Mouse (Mus musculus): ENCODE measurements around the gene Dcpp3. TPM values are rescaled to one million over a fixed set of nuclear protein-coding genes. Genes with fewer than 3 reads are reported as not detected.
"Not testable (repeated sequence)": the region's sequence is repeated elsewhere in the genome, so short reads cannot be mapped to it uniquely, and the experiment has no call there.

The Dcpp3 gene
- not detected for total RNA-seq (2021)
- long read RNA-seq, experiment 1 = 0 reads
- long read RNA-seq, experiment 2 = 0 reads

DNA sequence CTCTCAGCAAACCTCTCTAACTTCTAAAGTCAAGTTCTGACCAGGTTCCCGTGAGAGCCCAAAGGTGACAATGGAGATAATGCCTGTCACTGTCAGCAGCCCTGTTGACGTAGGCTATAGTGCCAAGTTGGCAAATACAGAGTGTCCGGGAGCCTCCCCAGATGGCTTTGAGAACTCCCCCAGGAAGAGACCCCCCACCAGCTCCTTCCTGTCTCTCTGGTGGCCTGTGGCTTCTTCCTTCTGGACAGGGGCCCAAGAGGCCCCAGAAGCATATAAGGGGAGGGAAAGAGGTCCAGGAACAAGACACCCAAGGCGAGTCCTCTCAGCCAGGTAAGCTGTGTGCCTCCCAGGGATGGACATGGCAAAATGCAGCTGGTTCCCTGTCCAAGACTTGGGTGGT is at the start of gene Dcpp3:
Gene Dcpp3, plus strand, starts transcription at position 301 of the 400 bp plus-strand sequence.
- not testable (repeated sequence) for DNase-seq (ENCODE audit: low spot score in 2 of 2)

DNA sequence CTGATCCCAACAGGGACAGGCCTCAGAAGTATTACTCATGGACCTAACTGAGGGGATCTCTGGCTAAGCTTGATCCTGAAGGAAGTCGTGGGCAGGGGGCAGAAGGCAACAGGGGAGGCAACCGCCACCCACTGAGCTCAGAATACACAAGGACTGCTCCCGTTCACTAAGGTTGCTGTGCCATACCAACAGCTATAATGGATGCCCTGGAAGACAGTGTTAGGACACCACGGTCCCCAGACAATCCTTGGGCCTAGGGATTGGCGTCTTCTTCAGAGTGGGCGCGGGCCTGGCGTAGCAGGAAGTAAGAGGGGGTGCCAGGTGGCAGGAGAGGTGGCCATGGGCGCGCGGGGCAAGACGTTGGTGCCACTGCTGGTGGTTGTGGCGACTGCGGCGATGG is 49.5 kb upstream of the Dcpp3 start, which contains the start of gene Prss21:
Gene Prss21, plus strand, starts transcription at position 301 of the 400 bp plus-strand sequence.
- no peak for DNase-seq (ENCODE audit: low spot score in 2 of 2)

DNA sequence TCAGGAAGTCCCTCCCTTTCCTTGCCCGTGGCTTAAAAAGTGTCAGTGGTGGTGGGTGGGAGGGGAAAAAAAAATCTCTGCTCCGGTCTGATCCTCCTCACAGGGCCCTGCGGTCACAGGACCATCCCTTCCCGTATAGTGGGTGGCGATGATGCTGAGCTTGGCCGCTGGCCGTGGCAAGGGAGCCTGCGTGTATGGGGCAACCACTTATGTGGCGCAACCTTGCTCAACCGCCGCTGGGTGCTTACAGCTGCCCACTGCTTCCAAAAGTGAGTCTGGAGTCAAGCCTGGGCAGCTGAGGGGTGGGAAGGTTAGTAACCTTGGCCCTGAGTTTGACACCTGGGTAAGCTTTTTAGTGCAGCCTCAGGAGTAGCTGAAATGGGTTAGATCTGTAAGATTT is 48.7 kb upstream of the Dcpp3 start:
- no peak for DNase-seq (ENCODE audit: low spot score in 2 of 2)

DNA sequence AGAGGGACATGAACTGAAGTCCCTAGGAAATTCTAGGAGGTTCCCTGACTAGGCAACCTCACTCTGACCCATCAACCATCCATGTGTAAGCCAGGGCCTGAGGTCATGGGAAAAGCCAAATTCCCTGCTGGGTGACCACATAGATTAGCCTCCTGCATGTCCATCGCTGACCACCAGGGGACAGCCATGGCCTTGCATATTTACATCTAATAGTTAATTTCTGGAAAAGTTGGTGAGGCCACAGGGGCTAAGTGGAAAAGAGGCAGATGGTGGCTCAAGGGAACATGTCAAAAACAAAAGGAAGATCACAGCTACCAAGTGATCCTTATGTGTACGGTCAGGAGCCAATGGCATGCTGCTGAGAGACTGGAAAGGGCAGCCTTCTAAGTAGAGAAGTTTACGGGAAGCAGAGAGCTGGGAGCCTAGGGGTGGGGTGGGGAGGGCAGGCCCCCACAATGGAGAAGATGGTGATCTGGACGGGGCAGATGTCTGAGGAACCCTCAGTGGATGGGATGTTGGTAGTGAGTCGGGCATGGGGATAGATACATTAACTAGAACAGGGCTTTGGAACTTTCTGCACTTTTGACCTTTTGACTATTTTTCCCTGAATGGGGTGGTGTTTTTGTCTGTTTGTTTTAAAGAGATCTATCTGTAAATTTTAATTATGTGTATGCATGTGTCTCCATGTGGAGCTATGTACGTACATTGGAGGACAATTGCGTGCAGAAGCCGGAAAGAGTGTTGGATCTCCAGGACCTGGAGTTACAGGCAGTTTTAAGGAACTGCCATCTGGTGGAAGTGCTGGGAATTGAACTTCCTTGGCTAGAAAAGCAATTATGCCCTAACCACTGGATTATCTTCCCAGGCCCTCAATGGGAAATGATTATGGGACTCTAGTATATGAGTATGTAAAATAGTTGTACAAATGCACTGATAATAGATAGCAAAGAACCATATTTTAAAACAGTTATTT is 43.1 kb upstream of the Dcpp3 start:
- DNase-seq (ENCODE audit: low spot score in 2 of 2) = peak; percentile 30 to 42

DNA sequence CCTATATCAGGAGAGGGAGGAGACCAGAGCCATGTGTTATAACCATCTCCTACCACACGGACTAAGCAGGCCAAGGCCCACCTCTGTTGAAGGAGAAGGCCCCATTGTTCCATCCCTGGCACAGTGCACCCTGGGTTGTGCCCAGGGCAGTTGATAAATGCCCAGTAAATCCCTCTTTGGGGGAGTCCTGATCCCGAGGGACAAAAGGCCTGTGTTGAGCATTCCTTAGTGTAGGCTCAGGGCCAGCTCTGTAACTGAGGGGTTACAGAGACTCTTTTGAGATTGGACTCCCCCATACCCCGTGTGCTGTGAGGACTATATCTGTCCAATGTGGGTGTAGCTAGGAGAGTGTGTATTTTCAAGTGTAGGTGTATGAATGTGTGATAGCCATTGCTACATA is 40.5 kb upstream of the Dcpp3 start:
- DNase-seq (ENCODE audit: low spot score in 2 of 2) = no peak

DNA sequence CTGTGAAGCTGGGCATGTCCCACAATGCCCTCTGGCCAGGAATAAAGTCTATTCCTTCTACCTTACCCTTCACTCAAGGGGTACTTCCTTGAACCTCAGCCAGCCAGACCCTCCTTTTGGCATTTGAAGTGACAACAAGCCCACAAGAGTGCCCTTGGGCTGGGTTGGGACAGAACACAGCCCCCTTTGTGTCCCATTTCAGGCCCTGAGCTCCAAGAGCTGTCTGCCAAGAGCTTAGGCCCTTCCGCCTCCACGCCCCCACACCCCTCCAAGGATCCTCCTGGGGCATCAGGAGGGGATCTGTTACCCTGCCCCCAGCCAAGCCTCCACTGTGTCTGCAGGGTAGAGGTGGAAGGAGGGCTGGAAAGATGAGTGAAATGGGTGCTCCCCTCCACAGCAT is 40.1 kb upstream of the Dcpp3 start:
- DNase-seq (ENCODE audit: low spot score in 2 of 2) = no peak

GRCm38 (mm10) chr17:23880576-23880975 is 36.7 kb upstream of the Dcpp3 start, which contains the start of the genes Dcpp1 and Dcpp2:
Dcpp1 (plus strand) TSS chr17:23880876.
Dcpp2 (plus strand) TSS chr17:23880880.
- DNase-seq (ENCODE audit: low spot score in 2 of 2) = not testable (repeated sequence)

- peak; percentile 83 to 84 for DNase-seq (ENCODE audit: low spot score in 2 of 2)
These were observed 7.3 kb downstream of the Dcpp3 start for GRCm38 (mm10) chr17:23924531-23925007.

- DNase-seq (ENCODE audit: low spot score in 2 of 2) = peak; percentile 41 to 44
These were observed 7.8 kb downstream of the Dcpp3 start for GRCm38 (mm10) chr17:23925090-23925493.

- DNase-seq (ENCODE audit: low spot score in 2 of 2) = no peak
These were observed 13.9 kb downstream of the Dcpp3 start for GRCm38 (mm10) chr17:23931157-23931556.

DNA sequence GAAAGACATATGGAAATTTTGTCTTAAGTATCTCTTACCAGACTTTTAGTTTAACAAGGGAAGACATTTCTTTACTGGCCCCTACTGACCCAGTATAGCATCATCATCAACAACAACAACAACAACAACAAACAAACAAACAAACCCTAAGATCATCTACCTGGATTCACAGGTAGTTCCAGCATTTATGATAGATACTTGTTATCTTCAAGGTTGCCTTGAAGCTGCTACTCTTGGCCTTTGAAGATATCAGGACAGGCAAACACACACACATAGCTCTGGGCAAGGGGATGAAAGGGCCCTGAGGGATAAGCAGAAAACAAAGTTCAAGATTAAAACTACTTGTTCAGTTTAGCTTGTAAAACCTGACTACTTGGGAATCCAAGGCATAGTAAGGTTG is 24.1 kb downstream of the Dcpp3 start, which contains the start of gene Sbp:
Gene Sbp, plus strand, starts transcription at position 301 of the 400 bp plus-strand sequence.
- no peak for DNase-seq (ENCODE audit: low spot score in 2 of 2)

DNA sequence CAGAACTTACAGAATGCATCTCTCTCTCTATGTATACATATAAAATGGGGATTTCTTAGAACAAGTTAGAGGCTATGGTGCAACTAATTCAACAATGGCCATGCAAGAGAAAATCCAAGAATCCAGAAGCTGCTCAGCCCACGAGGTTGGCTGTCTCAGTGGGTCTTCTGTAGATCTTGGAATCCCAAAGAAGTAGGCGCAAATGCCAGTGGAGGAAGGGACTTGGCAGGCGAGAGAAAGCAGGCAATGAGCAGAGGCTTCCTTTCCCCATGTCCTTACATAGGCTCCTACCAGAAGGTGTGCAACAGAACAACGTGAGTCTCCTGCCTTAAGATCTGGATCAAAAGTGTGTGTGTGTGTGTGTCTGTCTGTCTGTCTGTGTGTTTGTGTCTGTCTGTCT is 30.2 kb downstream of the Dcpp3 start:
- DNase-seq (ENCODE audit: low spot score in 2 of 2) = not testable (repeated sequence)

DNA sequence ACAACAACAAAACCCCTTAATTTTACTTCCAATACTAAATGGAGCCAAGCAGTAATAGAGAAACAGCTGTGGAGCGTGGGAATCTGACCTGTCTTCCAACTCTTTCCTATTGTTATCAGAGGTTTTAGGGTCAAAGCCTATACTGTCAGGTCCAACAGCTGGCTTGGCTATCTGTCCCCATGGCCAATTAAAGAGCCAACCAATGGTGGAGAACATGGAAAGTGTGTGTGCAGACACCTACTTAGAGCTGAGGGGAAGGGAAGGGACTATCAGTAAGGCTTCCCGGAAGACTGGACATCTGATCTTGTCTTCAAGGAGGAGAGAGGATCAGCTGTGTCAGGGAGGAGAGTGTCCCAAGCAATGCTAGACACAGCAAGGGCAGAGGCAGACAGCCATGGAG is 31.8 kb downstream of the Dcpp3 start:
- no peak for DNase-seq (ENCODE audit: low spot score in 2 of 2)

GRCm38 (mm10) chr17:23950828-23951227 is 33.6 kb downstream of the Dcpp3 start:
- DNase-seq (ENCODE audit: low spot score in 2 of 2) = not testable (repeated sequence)

GRCm38 (mm10) chr17:23955174-23955573 is 37.9 kb downstream of the Dcpp3 start, which contains the start of gene Sbpl:
Sbpl (minus strand) TSS chr17:23955274.
- DNase-seq (ENCODE audit: low spot score in 2 of 2) = no peak

GRCm38 (mm10) chr17:23960084-23960738 is 43.0 kb downstream of the Dcpp3 start:
- DNase-seq (ENCODE audit: low spot score in 2 of 2) = peak; percentile 69 to 71

- no peak for DNase-seq (ENCODE audit: low spot score in 2 of 2)
These were observed 44.4 kb downstream of the Dcpp3 start for GRCm38 (mm10) chr17:23961573-23962122.

DNA sequence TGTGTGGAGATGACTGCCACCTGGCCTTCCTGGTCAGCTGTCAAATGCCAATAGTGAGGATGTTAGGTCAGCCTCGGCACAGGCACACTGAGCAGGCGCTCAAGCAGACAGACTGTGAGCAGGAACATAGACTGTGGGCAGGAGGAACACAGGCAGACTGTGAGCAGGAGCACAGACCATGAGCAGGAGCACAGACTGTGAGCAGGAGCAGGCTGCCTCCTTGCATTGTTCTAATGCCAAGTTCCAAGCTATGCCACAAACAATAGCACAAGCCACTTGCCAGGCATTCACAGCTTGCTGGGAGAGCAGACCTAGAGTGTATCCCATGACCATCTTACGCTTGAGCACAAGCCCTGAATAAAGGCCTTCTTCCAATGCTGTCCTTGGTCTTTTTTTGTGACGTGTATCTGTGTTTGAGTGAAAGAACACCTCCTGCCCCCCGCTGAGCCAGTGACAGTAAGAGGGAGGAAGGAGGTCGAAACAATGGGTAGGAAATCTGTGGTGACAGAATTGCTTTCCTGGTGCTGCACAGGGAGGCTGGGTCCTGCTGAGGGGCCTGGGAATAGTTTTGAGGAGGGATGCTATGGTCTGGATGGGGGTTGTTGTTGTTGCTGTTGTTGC is 48.7 kb downstream of the Dcpp3 start:
- DNase-seq (ENCODE audit: low spot score in 2 of 2) = no peak

DNA sequence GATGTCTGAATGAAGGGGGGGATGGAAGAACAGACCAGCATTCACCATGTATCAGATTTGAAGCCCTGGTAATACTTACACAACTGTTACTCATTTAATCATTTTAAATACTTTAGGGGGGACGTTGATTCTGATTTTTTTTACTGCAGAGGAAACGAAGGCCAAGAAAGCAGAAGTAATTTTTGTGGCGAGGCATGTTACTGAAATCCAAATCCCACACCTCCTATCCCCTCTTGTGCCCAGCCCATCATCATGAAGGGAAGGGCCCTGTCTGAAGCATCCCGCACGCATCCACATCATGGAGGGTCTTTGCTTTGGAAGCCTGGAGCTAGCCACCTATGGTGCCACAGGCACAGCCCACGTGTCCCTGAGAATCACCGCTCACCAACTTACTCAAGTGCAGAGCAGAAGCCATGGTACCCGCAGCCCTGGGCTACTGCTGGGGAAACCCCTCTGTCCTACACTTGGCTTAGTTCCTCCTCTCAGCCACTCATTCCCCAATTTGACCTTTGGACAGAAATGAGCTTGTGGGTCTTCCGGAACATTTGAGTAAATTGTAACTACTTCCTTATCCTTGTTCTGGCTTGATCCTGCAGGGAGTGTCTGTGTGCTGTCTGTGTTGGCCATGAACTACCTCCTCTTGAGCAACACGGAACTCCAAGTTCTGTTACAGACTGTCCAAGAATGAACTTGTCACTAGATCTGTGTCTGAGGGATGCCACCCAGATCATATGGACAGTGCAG is 49.6 kb downstream of the Dcpp3 start:
- no peak for DNase-seq (ENCODE audit: low spot score in 2 of 2)

DNA sequence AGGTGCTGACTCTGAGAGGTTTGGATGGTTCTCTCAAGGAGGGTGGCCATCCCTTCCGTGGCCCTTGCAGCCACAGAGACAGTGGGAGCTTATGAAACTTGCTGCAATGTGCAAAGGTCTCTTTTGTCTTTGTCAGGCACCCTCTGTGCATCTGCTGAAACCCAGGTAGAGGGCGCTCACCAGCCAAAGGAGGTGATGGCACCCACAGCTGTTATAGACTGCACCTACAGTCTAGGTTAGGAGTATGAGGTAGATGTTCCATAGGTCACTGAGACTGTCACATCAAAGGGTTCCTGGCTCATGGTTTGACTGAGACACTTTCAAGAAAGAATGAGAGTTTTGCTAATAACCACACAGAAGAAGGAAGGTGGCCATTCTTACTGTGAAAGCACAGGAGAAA is 51.5 kb downstream of the Dcpp3 start:
- no peak for DNase-seq (ENCODE audit: low spot score in 2 of 2)
